Mouse (Mus musculus) layer of hippocampus, adult 8-10 months (tissue): ENCODE measurements around the gene Efcab6. TPM values are rescaled to one million over a fixed set of nuclear protein-coding genes. Genes with fewer than 3 reads are reported as not detected.

Source experiments
- DNase-seq, 2 experiments: peaks; one replicate each; pipeline ENCODE4 v3.0.0; 2022; ENCODE audit warnings: low spot score in 2 of 2
- total RNA-seq, 4 experiments: library from RNA; stranded (reverse); gene quantifications; 2 replicates each; pipeline ENCODE4 v1.2.4; 2022

The Efcab6 gene
- total RNA-seq, 4 experiments from 2014 or later: 5.0 to 8.6 (median 6.2) TPM

GRCm38 (mm10) chr15:83884291-83884690, 180.9 kb downstream of the Efcab6 start:
- peak; percentile 44 for DNase-seq

GRCm38 (mm10) chr15:83883821-83884220, 181.4 kb downstream of the Efcab6 start:
- no peak for DNase-seq

- DNase-seq: no peak
Measured at GRCm38 (mm10) chr15:83879845-83880244, 185.3 kb downstream of the Efcab6 start.

GRCm38 (mm10) chr15:83877898-83878297, 187.3 kb downstream of the Efcab6 start:
- DNase-seq: no peak

GRCm38 (mm10) chr15:83877155-83877866, 187.9 kb downstream of the Efcab6 start:
- no peak for DNase-seq

GRCm38 (mm10) chr15:83870936-83871335, 194.2 kb downstream of the Efcab6 start:
- no peak for DNase-seq

- DNase-seq: no peak
Measured at GRCm38 (mm10) chr15:83865626-83866025, 199.6 kb downstream of the Efcab6 start.

GRCm38 (mm10) chr15:83857129-83857528, 208.1 kb downstream of the Efcab6 start:
- peak in 1 of 2 experiments; percentile 82 for DNase-seq

- DNase-seq: peak; percentile 68 to 78
Measured at GRCm38 (mm10) chr15:83853400-83853811, 211.8 kb downstream of the Efcab6 start.

- DNase-seq: no peak
Measured at GRCm38 (mm10) chr15:83848193-83848592, 217.0 kb downstream of the Efcab6 start.

GRCm38 (mm10) chr15:83847512-83847911, 217.7 kb downstream of the Efcab6 start:
- DNase-seq: no peak

GRCm38 (mm10) chr15:83846592-83846991, 218.6 kb downstream of the Efcab6 start:
- no peak for DNase-seq

- no peak for DNase-seq
Measured at GRCm38 (mm10) chr15:83845734-83846133, 219.4 kb downstream of the Efcab6 start.

GRCm38 (mm10) chr15:83842915-83843789, 222.0 kb downstream of the Efcab6 start:
- DNase-seq: no peak

GRCm38 (mm10) chr15:83842419-83842818, 222.8 kb downstream of the Efcab6 start:
- DNase-seq: no peak

- no peak for DNase-seq
Measured at GRCm38 (mm10) chr15:83840950-83841719, 224.0 kb downstream of the Efcab6 start.

GRCm38 (mm10) chr15:83832265-83832664, 232.9 kb downstream of the Efcab6 start:
- no peak for DNase-seq

- peak in 1 of 2 experiments; percentile 50 for DNase-seq
Measured at GRCm38 (mm10) chr15:83829226-83829625, 236.0 kb downstream of the Efcab6 start.

- DNase-seq: peak; percentile 48
Measured at GRCm38 (mm10) chr15:83828011-83828410, 237.2 kb downstream of the Efcab6 start.
